Mouse (Mus musculus) hindbrain, embryonic 15.5 days (tissue): ENCODE results near the gene Sdc3. TPM values are rescaled to one million over a fixed set of nuclear protein-coding genes. Genes with fewer than 3 reads are reported as not detected.
A peak's percentile ranks its signal among the peaks of the same experiment; 100 is the strongest.

Source experiments
- ATAC-seq: fragments of 200-750 bp; cut with Nextera tagmentation; 2 replicates; pipeline ENCODE4 v1.8.0; 2017; ENCODE audit warnings: low read depth, moderate number of reproducible peaks, moderate TSS enrichment; ENCODE audit not compliant: low FRiP score
- H3K27ac ChIP-seq: fragments of 300-500 bp; sonication (generic); replicated peaks from 2 replicates; pipeline ENCODE4 v1.5.1; 2015; ENCODE audit warnings: mild to moderate bottlenecking, inconsistent platforms
- H3K27me3 ChIP-seq: fragments of 300-500 bp; sonication (generic); 2 replicates; pipeline ENCODE4 v1.6.1; 2015; ENCODE audit warnings: control low read depth, inconsistent platforms
- H3K36me3 ChIP-seq: fragments of 300-500 bp; sonication (generic); 2 replicates; pipeline ENCODE4 v1.6.1; 2015; ENCODE audit warnings: control low read depth, inconsistent platforms
- H3K4me1 ChIP-seq: fragments of 300-500 bp; sonication (generic); replicated peaks from 2 replicates; pipeline ENCODE4 v1.6.1; 2015; ENCODE audit warnings: control low read depth, inconsistent platforms
- H3K4me2 ChIP-seq: fragments of 300-500 bp; sonication (generic); 2 replicates; pipeline ENCODE4 v1.6.1; 2015; ENCODE audit warnings: moderate library complexity, mild to moderate bottlenecking, inconsistent platforms
- H3K4me3 ChIP-seq: fragments of 300-500 bp; sonication (generic); 2 replicates; pipeline ENCODE4 v1.5.1; 2015; ENCODE audit warnings: mild to moderate bottlenecking, inconsistent platforms
- H3K9ac ChIP-seq: fragments of 300-500 bp; sonication (generic); 2 replicates; pipeline ENCODE4 v1.6.1; 2015; ENCODE audit warnings: inconsistent platforms
- H3K9me3 ChIP-seq: fragments of 300-500 bp; sonication (generic); 2 replicates; pipeline ENCODE4 v1.6.1; 2016; ENCODE audit warnings: control low read depth, inconsistent platforms
- WGBS: fragments of 180-500 bp; shearing (Covaris S2); methylation state at CpG from one replicate; pipeline ENCODE4 v1.1.7; 2015; 5-methylcytosine and 5-hydroxymethylcytosine counted together
- polyA plus RNA-seq: library from polyadenylated mRNA; unstranded; fragments of >200 nt; fragmentation: Nextera tagmentation; extraction: Ambion mirVana; gene quantifications from 2 replicates; pipeline ENCODE4 v1.2.1, GENCODE M21; 2015

Sdc3 gene
- polyA plus RNA-seq, 1 experiment from 2014 or later: 182 TPM

GRCm38 (mm10) chr4:130809784-130810183 lies 17.4 kb downstream of the Sdc3 start:
- ATAC-seq: peak; percentile 13; the same call in 1 of the 2 replicates
- Histone ChIP-seq H3K4me1 (peaks cover 81% of the 10 kb centered on the region), H3K36me3 (no peaks in the 10 kb centered on the region), H3K27ac (peak overlapping the region; percentile 56), H3K4me2 (no peak overlapping the region), H3K27me3 (no peaks in the 10 kb centered on the region), H3K9ac (no peak overlapping the region), H3K4me3 (no peak overlapping the region), H3K9me3 (no peaks in the 10 kb centered on the region)
- 17% methylated on average over 5 of the region's 5 CpGs for WGBS

- 17% methylated on average over 3 of the region's 3 CpGs for WGBS
- Histone ChIP-seq H3K4me3 (no peak overlapping the region), H3K9ac (0 out of 2 replicates have a peak overlapping the region, but pooled peaks have one; percentile 11), H3K27ac (peak overlapping the region; percentile 50), H3K9me3 (no peaks in the 10 kb centered on the region), H3K4me2 (no peak overlapping the region), H3K36me3 (no peaks in the 10 kb centered on the region), H3K4me1 (peaks cover 81% of the 10 kb centered on the region), H3K27me3 (no peaks in the 10 kb centered on the region)
- ATAC-seq: no peak; the same call in 1 of the 2 replicates
These were observed 18.5 kb downstream of the Sdc3 start for GRCm38 (mm10) chr4:130810845-130811244.

DNA sequence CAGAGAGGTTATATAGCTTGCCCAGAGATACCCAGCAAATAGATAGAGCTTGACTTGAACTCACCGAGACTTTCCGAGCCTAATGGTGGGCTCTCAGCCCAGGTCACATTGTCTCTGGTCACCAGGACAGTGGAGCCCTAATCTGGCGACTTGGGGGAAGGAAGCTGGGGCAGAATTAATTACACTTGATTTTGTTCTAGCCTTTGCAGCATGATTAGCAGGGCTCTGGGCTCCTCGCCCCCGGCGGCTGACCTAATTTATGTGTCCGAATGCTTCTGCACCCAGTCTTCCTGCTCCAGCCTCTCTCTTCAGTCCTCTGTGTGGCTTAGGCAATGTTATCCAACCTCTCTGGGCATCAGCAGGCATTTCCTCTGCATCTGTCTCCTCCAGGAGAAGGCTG lies 19.0 kb downstream of the Sdc3 start:
- Histone ChIP-seq H3K36me3 (no peaks in the 10 kb centered on the region), H3K9ac (peak overlapping the region; percentile 11; the same call in 1 of the 2 replicates), H3K4me1 (peaks cover 80% of the 10 kb centered on the region), H3K4me2 (peak overlapping the region; percentile 19; the same call in 1 of the 2 replicates), H3K4me3 (no peak overlapping the region), H3K9me3 (no peaks in the 10 kb centered on the region), H3K27me3 (no peaks in the 10 kb centered on the region), H3K27ac (peak overlapping the region; percentile 50)
- no peak for ATAC-seq
- WGBS: 43% methylated on average over 7 of the region's 7 CpGs

DNA sequence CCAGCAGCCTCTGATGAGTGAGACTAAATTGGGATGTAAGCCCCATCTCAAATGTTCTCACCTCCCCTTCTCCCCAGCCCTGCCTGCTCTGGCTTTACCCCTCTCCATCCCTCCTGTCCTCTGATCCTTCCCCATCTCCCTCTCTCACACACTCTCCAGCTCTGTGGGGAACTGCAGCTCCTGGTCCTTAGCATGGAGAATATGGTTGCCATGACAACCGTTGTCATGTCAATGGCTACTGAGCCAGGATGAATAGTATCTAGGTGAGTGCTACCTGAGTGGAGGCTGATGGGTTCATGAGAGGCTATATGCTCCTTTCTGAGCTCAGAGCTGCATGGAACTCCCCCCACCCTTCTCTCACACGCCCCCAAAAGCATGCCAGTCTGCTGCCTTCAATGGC lies 21.6 kb downstream of the Sdc3 start:
- Histone ChIP-seq H3K4me2 (peak overlapping the region; percentile 40), H3K9ac (peak overlapping the region; percentile 35; the same call in 1 of the 2 replicates)

DNA sequence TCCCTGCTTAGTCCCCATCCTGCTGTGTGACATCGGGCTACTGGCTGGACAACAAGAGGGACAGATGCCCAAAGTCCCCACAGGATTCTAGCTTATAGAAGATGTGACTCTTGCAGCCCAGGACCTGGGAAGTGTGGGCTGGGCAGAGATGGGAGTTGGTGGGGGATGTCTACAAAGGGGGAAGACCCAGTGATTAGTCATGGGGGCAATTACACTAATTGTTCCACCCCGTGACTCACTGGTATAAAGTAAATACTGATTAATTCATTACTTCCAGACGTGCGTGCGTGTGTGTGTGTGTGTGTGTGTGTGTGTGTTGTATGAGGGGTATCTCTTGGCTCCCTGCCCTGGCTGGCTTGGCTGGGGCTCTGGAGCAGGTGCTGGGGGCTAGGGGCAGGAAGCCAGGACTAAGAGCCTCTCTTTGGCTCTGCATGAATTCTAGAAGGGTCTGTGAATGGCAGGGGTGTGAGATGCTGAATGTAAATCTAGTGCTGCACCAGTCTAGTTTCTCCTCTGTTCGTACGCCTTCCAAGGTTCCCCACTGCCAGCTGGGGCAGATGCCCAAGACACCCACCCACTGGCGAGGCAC lies 22.5 kb downstream of the Sdc3 start:
- Histone ChIP-seq H3K4me3 (no peak overlapping the region), H3K4me2 (peak overlapping the region; percentile 22; the same call in 1 of the 2 replicates), H3K27ac (peak overlapping the region; percentile 83), H3K9ac (no peak overlapping the region), H3K27me3 (no peaks in the 10 kb centered on the region), H3K9me3 (no peaks in the 10 kb centered on the region), H3K4me1 (peaks cover 60% of the 10 kb centered on the region), H3K36me3 (0 out of 2 replicates have a peak, but pooled peaks cover 4% of the 10 kb centered on the region)
- peak; percentile 31 for ATAC-seq
- 34% methylated on average over 8 of the region's 8 CpGs for WGBS

More for the DNA sequence above, 21.6 kb downstream of the Sdc3 start:
- Histone ChIP-seq H3K9me3 (no peaks in the 10 kb centered on the region), H3K36me3 (0 out of 2 replicates have a peak, but pooled peaks cover 3% of the 10 kb centered on the region), H3K27me3 (no peaks in the 10 kb centered on the region), H3K4me3 (no peak overlapping the region), H3K4me1 (peaks cover 69% of the 10 kb centered on the region), H3K27ac (peak overlapping the region; percentile 83)
- WGBS: 37% methylated on average over 2 of the region's 2 CpGs
- peak; percentile 78 for ATAC-seq

- no peak overlapping the region for H3K4me3 ChIP-seq
- WGBS: 76% methylated on average over 8 of the region's 8 CpGs
- H3K4me1 ChIP-seq: peaks cover 53% of the 10 kb centered on the region
- H3K27ac ChIP-seq: peak overlapping the region; percentile 83
- no peak overlapping the region for H3K4me2 ChIP-seq
- H3K9me3 ChIP-seq: no peaks in the 10 kb centered on the region
- H3K9ac ChIP-seq: no peak overlapping the region
- ATAC-seq: no peak
- 0 out of 2 replicates have a peak, but pooled peaks cover 4% of the 10 kb centered on the region for H3K36me3 ChIP-seq
- no peaks in the 10 kb centered on the region for H3K27me3 ChIP-seq
These were observed 23.5 kb downstream of the Sdc3 start for GRCm38 (mm10) chr4:130815860-130816259.

DNA sequence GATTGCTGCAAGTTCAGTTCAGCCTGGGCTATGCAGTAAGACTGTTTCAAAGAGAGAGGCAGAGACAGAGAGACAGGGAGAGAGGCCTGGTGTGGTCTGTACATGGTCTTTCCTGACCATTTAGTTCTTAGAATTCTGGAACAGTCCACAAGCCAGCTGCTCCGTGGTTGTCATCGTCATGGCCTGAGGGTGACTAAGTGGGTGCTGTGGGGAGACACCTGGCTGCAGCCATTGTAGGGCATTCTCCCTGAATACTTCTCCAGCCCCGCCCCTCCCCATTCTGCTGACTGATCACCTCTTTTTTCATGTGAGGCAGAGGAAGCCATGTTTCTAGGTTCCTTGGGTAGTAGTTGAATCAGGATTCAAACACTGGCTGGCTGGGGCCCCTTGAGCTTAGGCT lies 27.5 kb downstream of the Sdc3 start:
- no peaks in the 10 kb centered on the region for H3K27me3 ChIP-seq
- no peaks in the 10 kb centered on the region for H3K9me3 ChIP-seq
- H3K36me3 ChIP-seq: peaks cover 38% of the 10 kb centered on the region
- H3K9ac ChIP-seq: no peak overlapping the region
- H3K4me1 ChIP-seq: peaks cover 14% of the 10 kb centered on the region
- H3K4me2 ChIP-seq: no peak overlapping the region
- WGBS: 82% methylated on average over 3 of the region's 3 CpGs
- no peak overlapping the region for H3K27ac ChIP-seq
- no peak for ATAC-seq
- H3K4me3 ChIP-seq: no peak overlapping the region

GRCm38 (mm10) chr4:130820594-130821255 lies 28.4 kb downstream of the Sdc3 start:
- no peaks in the 10 kb centered on the region for H3K9me3 ChIP-seq
- H3K36me3 ChIP-seq: peaks cover 46% of the 10 kb centered on the region
- no peak overlapping the region for H3K27ac ChIP-seq
- no peak for ATAC-seq
- H3K4me3 ChIP-seq: no peak overlapping the region
- no peaks in the 10 kb centered on the region for H3K27me3 ChIP-seq
- WGBS: 86% methylated on average over 7 of the region's 7 CpGs
- no peak overlapping the region for H3K9ac ChIP-seq
- no peak overlapping the region for H3K4me2 ChIP-seq
- H3K4me1 ChIP-seq: peaks cover 5% of the 10 kb centered on the region

DNA sequence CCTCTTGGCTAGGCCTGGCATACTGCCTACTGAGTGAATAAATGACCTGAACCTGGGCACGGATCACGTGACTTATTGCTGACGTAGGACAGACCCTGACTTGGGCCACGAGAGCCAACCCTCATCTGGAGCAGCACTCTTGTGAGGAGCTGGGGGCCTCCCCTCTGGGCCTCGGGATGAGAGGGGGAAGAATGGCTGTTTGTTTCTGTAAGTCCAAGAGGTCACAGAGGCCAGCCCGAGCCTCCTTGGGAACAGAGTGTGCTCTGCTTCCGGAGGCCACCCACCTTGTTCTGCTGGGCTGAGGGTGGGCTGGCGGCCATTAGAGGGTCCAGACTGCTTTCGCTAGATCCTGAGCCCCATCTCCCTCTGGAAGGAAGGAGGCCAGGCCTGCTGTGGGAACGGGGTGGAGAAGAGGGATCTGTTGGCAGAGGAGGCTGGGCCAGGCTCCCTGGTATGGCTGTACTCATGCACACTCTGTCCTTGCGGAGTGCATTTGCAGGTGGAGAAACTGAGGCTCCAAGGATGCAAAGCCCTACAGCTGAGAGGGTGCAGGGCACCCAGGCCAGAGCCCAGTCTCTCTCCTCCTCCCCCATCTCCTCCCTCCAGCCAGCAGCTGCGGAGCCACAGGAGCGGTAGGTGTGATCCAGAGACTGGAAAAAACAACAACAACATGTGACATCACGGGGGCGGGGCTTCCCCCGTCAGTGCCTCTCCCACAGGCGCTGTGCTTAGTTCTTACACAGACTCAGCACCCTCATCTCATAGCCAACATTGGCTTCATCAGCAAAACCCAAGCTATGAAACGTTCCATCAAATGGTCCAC lies 36.7 kb downstream of the Sdc3 start:
- peak; percentile 59 for ATAC-seq
- WGBS: 8% methylated on average over 18 of the region's 18 CpGs
- peaks cover 16% of the 10 kb centered on the region for H3K4me1 ChIP-seq
- H3K36me3 ChIP-seq: peaks cover 15% of the 10 kb centered on the region
- H3K4me3 ChIP-seq: no peak overlapping the region
- no peaks in the 10 kb centered on the region for H3K9me3 ChIP-seq
- H3K4me2 ChIP-seq: peak overlapping the region; percentile 24; the same call in 1 of the 2 replicates
- no peaks in the 10 kb centered on the region for H3K27me3 ChIP-seq
- H3K27ac ChIP-seq: peak overlapping the region; percentile 63; the same call in 1 of the 2 replicates
- H3K9ac ChIP-seq: no peak overlapping the region; the same call in 1 of the 2 replicates

GRCm38 (mm10) chr4:130834122-130834521 lies 41.8 kb downstream of the Sdc3 start:
- H3K4me1 ChIP-seq: peaks cover 37% of the 10 kb centered on the region
- no peaks in the 10 kb centered on the region for H3K36me3 ChIP-seq
- no peaks in the 10 kb centered on the region for H3K9me3 ChIP-seq
- H3K27me3 ChIP-seq: no peaks in the 10 kb centered on the region
- H3K4me3 ChIP-seq: no peak overlapping the region
- no peak overlapping the region for H3K4me2 ChIP-seq
- no peak for ATAC-seq
- WGBS: 23% methylated on average over 1 of the region's 1 CpGs
- H3K9ac ChIP-seq: no peak overlapping the region
- no peak overlapping the region for H3K27ac ChIP-seq

DNA sequence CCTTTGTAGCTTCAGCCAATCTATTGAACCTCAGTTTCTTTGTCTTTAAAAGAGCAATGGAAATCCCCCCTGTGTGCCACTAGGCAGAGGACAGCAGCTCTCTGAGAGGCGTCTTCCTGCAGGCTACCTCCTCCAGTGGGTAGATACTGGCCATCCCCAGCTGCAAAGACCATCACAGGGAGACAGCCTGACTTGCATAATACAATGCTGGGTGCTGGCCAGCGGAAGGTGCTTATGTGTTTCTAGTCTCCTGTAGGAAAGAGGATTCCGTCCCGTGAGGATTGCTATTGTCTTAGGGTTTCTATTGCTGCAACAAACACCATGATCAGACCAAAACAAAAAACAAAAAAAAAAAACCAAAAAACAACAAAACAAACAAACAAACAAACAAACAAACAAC lies 43.2 kb downstream of the Sdc3 start:
- H3K4me2 ChIP-seq: no peak overlapping the region
- peaks cover 33% of the 10 kb centered on the region for H3K4me1 ChIP-seq
- H3K9me3 ChIP-seq: no peaks in the 10 kb centered on the region
- H3K4me3 ChIP-seq: no peak overlapping the region
- peak overlapping the region; percentile 39; the same call in 1 of the 2 replicates for H3K27ac ChIP-seq
- no peak overlapping the region for H3K9ac ChIP-seq
- no peaks in the 10 kb centered on the region for H3K36me3 ChIP-seq
- H3K27me3 ChIP-seq: no peaks in the 10 kb centered on the region
- no peak for ATAC-seq
- 85% methylated on average over 4 of the region's 4 CpGs for WGBS
